Mouse (Mus musculus) adrenal gland, postnatal 14 days (tissue): ENCODE measurements around the gene Pde11a. TPM values are rescaled to one million over a fixed set of nuclear protein-coding genes. Genes with fewer than 3 reads are reported as not detected.
A peak's percentile ranks its signal among the peaks of the same experiment; 100 is the strongest.

ENCODE experiments used
- DNase-seq: peaks from one replicate; pipeline ENCODE4 v3.0.0; 2021; ENCODE audit warnings: mixed read lengths
- total RNA-seq: library from RNA; stranded (reverse); gene quantifications from 2 replicates; pipeline ENCODE4 v1.2.3, GENCODE M21; 2021

Pde11a gene
- total RNA-seq, 1 experiment from 2014 or later: 0.26 TPM

DNA sequence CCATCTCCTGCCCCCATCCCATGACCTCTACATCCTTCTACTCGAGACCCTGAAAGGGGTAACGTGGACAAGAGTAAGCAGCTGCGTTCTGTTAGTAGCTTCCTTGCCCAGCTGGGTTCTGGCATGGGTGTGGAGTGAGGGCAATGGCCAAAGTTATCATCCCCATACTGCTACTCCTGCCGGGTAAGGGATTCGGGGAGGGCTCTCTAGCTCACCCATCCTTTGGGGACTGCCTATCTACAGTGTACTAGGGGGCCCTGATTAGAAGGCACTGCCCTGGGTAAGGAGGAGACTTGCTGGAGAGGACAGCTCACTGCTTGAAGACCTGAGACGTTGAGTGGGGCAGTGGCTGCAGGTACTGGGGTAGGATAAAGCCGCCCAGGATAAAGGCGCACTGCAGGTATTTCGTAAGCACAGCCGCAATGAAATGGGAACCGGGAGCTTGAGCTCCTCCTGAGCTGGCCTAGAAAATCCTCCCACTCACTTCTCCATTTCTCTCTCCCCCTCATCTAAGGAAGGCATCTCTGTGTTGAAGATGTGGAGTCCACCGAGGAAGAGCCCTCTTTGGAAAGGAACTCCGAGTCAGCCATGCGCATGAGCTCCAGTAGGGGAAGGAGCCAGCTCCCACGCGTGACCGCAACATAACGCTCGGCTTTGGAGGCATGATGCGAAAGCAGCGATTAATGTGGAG lies 15.2 kb downstream of the Pde11a start:
- DNase-seq: no peak

GRCm38 (mm10) chr2:76320336-76320735 lies 18.2 kb downstream of the Pde11a start:
- no peak for DNase-seq

GRCm38 (mm10) chr2:76319231-76319630 lies 19.3 kb downstream of the Pde11a start:
- DNase-seq: no peak

DNA sequence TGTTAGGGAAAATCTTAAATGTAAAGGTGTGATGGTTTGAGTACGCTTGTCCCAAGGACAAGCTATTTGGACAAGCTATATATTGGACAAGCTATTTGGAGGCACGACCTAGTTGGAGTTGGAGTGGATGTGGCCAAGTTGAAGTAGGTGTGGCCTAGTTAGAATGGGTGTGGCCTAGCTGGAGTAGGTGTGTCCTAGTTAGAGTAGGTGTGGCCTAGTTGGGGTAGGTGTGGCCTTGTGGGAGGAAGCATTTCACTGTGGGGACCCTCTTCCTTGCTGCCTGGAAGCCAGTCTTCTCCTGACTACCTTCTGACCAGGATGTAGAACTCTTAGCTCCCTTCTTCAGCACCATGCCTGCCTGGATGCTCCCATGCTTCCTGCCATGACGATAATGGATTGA lies 50.9 kb downstream of the Pde11a start:
- DNase-seq: no peak

DNA sequence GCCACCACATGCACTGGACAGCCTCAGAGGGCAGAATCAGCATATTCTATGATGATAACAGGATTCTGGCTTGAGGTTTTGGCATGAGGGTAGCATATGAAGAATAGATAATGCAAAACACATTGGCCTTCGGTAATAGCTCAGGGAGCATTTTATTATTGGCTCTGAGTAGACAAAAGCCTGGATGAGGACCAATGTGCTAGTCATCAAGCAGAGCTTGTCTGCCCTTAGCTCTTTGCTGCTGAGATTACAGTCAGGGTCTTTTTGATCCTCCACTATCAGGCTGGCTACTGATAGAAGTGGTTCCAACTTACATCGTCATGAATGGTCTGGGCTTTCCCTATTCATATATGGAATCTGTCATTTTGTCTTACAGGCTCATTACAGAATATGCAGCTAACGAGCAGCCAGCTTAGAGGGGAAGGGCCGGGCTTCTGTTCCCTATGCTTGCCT lies 52.3 kb downstream of the Pde11a start:
- no peak for DNase-seq

DNA sequence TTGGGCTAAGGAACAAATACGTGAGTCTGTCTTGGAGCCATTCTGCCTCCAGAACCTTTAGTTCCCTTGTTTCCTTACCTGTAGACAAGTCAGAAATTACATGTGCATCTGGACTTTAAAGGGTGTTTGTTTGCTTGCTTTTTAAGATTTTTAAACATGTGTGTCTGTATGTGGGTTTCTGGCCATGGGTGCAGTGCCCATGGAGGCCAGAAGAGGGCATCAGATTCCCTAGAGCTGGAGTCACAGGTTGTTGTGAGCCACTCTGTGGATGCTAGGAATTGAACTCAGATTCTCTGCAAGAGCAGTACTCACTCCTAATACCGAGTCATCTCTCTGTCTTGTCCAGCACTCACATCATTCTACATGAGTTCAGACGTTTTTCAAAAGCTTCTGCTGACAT lies 53.4 kb downstream of the Pde11a start:
- DNase-seq: no peak

DNA sequence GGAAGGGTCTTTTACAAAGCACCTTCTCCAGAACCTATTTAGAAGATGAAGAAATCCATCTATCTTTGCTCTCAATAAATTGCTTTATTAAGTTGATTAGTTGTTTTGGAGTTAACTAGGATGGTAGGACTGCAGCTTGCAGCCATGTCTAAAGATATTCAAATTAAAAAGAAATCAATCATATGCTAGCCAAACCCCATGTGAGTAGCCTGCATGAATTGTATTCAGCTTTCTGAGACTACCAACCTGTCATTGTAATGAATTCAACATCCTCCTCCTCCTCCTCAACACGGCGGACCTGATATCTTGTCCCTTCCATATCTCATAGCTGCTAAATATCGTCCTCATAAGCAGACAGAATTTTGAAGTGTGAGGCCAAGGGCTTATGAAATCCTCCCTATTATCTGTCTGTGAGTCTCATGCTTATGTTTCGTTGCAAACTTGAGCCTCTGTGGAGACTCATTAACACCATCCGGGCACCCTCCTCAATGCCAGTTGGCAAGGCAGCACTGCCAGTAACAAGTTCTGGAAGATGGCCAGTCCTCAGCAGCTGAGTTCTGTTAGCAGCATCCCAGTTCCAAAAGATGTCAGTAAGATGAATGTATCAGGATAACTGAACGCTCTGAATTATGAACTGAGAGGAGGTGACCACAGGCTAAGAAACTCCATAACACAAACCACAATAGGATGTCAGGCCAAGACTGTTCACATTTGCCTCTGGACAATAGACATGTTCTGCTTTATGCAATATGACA lies 55.0 kb downstream of the Pde11a start:
- DNase-seq: peak; percentile 47

GRCm38 (mm10) chr2:76269494-76269893 lies 69.1 kb downstream of the Pde11a start:
- no peak for DNase-seq

DNA sequence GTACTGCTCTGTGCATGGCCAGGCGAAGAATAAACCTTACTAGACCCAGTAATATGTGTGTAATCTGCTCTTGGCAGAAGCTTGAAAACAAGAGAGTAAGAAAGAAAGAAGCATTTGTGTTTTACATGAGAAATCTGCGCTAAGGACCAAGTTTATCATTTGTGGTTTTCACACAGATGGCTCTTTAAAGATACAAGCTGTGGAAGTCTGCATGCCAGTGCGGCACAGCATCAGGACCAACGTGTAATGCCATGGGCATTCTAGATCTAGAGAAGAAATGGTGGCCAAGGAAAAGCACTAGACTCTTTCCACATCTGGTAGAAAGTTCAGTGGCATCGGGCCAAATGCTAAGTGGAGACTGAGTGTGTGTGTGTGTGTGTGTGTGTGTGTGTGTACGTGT lies 71.2 kb downstream of the Pde11a start:
- no peak for DNase-seq

- no peak for DNase-seq
Measured at GRCm38 (mm10) chr2:76266622-76267021, 72.0 kb downstream of the Pde11a start.

DNA sequence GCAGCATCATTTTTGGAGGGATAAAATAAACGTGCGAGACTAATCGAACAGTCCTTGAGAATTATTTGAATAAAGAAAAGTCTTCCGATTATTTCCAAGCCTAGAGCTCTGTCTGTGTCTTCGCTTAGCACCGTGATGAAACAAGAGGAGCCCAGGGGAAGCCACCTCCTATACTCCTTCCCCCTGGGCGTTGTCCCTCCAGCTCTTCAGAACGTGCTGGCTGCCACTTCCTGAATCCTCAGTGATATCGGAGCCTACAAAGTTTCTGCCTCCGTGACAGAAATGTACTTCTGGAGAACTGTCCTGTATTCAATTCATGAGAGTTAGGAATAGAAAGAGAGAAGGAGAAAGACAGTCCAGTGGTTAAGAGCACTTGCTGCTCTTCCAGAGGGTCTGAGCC lies 74.3 kb downstream of the Pde11a start:
- no peak for DNase-seq

DNA sequence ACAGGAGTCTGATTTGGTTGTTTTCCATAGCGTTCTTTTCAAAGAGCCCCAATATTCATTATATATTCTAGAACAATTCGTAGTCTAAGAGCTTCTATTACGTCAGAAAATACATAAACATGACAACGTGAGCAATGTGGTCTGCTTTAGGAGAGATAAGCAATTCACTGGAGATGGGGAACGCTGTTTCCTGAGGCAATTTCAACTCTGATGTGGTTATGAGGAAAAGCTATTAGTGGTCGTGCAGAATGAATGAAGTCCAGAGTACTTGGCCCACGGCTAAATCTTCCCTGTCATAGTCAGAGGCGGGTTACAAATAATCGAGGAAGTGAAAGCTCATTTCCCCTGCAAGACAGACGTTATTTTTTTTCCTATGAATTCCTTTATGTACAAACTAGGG lies 75.9 kb downstream of the Pde11a start:
- DNase-seq: no peak

GRCm38 (mm10) chr2:76254833-76255232 lies 83.7 kb downstream of the Pde11a start:
- peak; percentile 65 for DNase-seq

GRCm38 (mm10) chr2:76251379-76251778 lies 87.2 kb downstream of the Pde11a start:
- no peak for DNase-seq

- DNase-seq: peak; percentile 4
Measured at GRCm38 (mm10) chr2:76248242-76248641, 90.3 kb downstream of the Pde11a start.

GRCm38 (mm10) chr2:76239175-76239574 lies 99.4 kb downstream of the Pde11a start:
- DNase-seq: no peak

- DNase-seq: no peak
Measured at GRCm38 (mm10) chr2:76238496-76238895, 100.1 kb downstream of the Pde11a start.

- DNase-seq: no peak
Measured at GRCm38 (mm10) chr2:76237638-76238420, 100.7 kb downstream of the Pde11a start.

DNA sequence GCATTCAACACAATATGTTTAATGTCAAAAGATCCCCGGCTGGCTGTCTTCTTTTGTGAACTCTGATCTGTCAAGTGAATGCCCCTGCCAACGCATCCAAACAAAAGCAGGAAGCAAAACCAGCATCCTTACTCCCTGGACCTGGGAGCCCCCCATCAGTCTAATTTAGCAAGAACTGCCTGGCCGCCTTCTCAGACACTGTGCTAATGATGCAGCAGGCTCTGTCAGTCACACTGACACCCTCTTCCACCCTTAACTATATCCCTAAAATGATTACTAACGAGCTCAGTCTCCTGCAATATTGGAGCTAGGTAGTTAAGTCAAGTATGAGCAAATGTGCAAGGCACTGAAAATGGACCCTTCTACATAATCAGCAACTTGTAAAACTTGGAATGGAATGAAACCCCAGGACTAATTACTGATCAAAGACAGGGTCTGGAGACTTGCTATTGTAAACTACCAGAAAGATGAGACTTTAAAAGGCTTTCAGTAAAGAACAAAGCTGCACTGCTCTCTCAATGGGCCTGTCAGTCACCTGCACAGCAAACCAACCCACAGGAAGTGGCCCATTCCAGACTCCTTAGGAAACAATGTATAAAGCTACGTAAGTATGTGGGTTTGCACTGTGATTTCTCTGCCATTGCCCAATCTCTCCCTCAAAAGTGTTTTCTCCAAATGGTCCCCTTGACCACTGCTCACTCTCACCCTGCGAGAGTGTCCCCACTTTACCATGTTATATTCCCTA lies 118.0 kb downstream of the Pde11a start:
- DNase-seq: no peak

GRCm38 (mm10) chr2:76219540-76219939 lies 119.0 kb downstream of the Pde11a start:
- DNase-seq: no peak

GRCm38 (mm10) chr2:76216146-76216545 lies 122.4 kb downstream of the Pde11a start:
- peak; percentile 49 for DNase-seq

DNA sequence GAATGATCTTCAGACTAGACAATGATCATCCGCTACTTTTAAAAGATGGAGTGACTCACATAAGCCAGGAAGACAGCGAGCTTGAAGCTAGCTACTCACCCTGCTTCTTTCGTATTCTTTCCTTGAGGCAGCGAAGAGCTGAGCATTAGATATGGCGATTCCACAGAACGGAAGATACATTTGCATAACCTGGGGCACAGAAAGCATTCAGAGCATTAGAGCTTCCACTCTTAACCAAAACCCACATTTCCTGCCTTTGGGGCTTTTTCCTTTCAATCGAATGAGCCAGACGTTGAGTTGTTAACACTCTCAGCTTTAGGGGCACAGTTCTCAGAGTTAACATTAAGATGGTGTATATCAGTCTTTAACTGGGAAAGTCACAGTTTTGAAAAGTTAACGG lies 123.4 kb downstream of the Pde11a start:
- DNase-seq: no peak
